Mouse (Mus musculus): Measurements from ENCODE around the gene Slc46a3. TPM values are rescaled to one million over a fixed set of nuclear protein-coding genes. Genes with fewer than 3 reads are reported as not detected.

The Slc46a3 gene
- total RNA-seq, 2 experiments from 2014 or later = 16.5 to 19.6 TPM

DNA sequence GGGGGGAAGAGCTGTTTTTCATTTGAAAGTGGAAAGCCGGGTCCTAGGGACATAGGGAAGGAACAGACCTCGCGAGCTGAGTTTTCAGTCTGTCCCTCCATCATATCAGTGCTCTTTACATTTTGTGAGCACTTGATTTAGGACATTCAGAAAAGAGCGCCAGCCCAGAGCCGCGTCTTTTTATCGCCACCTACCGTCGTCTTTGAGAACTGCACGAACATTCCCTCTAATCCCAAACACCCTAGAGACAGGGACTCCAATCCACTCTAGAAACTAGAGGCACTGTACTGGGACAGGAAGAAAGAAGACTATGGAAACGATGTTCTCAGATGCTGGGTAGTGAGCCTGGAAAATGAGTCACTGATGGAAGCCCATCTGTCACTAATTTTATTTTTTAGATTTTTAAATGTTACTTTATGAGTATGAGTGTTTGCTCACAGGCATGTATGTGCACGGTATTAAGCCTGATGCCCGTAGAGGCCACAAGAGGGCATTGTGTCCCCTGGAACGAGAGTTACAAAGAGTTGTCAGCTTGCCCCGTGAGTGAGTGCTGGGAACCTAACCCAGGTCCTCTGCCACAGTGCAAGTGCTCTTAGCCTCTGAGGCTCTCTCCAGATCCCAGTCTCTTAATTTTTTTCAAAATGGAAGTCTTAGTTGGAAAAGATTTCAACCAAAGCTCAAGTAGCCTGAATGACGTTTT lies 46.3 kb downstream of the Slc46a3 start:
- ATAC-seq (replicated peaks; ENCODE audit: low FRiP score, poor library complexity, severe bottlenecking) = peak; percentile 79

GRCm38 (mm10) chr5:147847361-147847760 lies 47.3 kb downstream of the Slc46a3 start:
- no peak for ATAC-seq (replicated peaks; ENCODE audit: low FRiP score, poor library complexity, severe bottlenecking)

GRCm38 (mm10) chr5:147845319-147845718 lies 49.3 kb downstream of the Slc46a3 start:
- no peak for ATAC-seq (replicated peaks; ENCODE audit: low FRiP score, poor library complexity, severe bottlenecking)

DNA sequence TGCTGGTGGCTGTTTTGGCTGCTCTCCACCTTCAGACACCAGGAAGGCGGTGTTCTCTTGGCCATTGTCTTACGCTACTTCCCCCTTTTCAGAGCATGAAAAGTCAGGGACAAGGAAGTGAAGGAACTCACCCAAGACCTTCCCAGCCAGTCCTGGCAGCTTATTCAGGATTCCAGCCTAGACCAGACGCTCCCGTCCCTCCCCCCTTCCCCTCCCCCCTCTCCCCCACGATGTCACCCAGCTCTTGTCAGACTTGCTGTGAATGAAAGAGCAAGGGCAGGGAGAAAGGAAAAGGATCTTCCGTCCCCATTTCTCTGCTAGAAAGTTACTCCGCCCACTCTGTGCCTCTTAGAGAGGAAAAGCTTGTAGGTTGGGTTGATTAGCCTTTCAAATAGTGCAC lies 51.3 kb downstream of the Slc46a3 start:
- no peak for ATAC-seq (replicated peaks; ENCODE audit: low FRiP score, poor library complexity, severe bottlenecking)

DNA sequence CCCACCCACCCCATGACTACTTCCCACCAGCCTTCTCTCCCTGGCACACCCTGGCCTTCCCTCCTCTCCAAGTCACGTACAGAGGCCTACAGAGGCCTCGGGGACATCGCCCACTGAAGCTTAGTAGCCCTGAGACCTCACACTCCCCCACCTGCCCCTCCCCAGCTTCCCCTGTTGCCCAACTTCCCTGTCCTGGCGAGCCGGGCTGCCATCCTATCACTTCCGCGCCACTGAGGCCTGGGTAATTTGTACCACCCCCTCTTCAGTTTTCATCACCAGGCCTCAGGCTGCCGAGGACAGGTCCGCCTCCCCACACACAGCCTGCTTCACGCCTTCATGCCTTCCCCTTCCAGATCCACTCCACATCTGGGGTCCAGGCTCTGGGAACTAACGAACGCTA lies 55.2 kb downstream of the Slc46a3 start:
- ATAC-seq (replicated peaks; ENCODE audit: low FRiP score, poor library complexity, severe bottlenecking) = no peak

GRCm38 (mm10) chr5:147834841-147835500 lies 59.6 kb downstream of the Slc46a3 start:
- no peak for ATAC-seq (replicated peaks; ENCODE audit: low FRiP score, poor library complexity, severe bottlenecking)

GRCm38 (mm10) chr5:147832842-147833241 lies 61.8 kb downstream of the Slc46a3 start:
- no peak for ATAC-seq (replicated peaks; ENCODE audit: low FRiP score, poor library complexity, severe bottlenecking)

- ATAC-seq (replicated peaks; ENCODE audit: low FRiP score, poor library complexity, severe bottlenecking) = no peak
Measured at GRCm38 (mm10) chr5:147828846-147829245, 65.8 kb downstream of the Slc46a3 start.

Other genes with a start within 250 kb of the Slc46a3 start
- gene Flt1, start 168.8 kb downstream of the Slc46a3 start, total RNA-seq (2015; ENCODE audit: low replicate concordance) = 0.63 and 0.77 TPM in 2 replicates
- 0.68 and 0.98 TPM in 2 replicates for gene Flt1, start 168.8 kb downstream of the Slc46a3 start, total RNA-seq (2017; ENCODE audit: low replicate concordance)
- 37.1 and 41.0 TPM in 2 replicates for gene Pomp, start 34.4 kb downstream of the Slc46a3 start, total RNA-seq (2015; ENCODE audit: low replicate concordance)
- 23.3 and 23.4 TPM in 2 replicates for gene Pomp, start 34.4 kb downstream of the Slc46a3 start, total RNA-seq (2017; ENCODE audit: low replicate concordance)
- 2.3 and 5.4 TPM in 2 replicates for gene Mtus2, start 62.5 kb upstream of the Slc46a3 start, total RNA-seq (2015; ENCODE audit: low replicate concordance)
- not detected in 2 replicates for gene Mtus2, start 62.5 kb upstream of the Slc46a3 start, total RNA-seq (2017; ENCODE audit: low replicate concordance)